Mouse (Mus musculus): ENCODE measurements at regions not wholly inside any gene's neighbourhood (a gene's known extent, or its start where the extent isn't known, plus 50 kb on each side); places are given as distances from the start of the nearest gene placed in this dataset.

GRCm38 (mm10) chr9:52458518-52458917 lies 221.1 kb downstream of the AI593442 start:
- TF ChIP-seq CTCF (IDR thresholded peaks at IDR 0.05; ENCODE audit: low read depth, low read length) = no peak
- no peak for TF ChIP-seq GATA2 (IDR thresholded peaks at IDR 0.05; ENCODE audit: borderline replicate concordance, low read depth, low read length)
- TF ChIP-seq TAL1 (conservative IDR thresholded peaks at IDR 0.05; ENCODE audit: low read depth, low read length) = no peak
- TF ChIP-seq GATA1 (IDR thresholded peaks at IDR 0.05; ENCODE audit: borderline replicate concordance, low read length) = no peak
- no peak for TF ChIP-seq POLR2AphosphoS5 (IDR thresholded peaks at IDR 0.05; ENCODE audit: insufficient replicate concordance, low read depth, low read length)

Measured in G1E (cell line).